Mouse (Mus musculus): ENCODE results near the gene Dnajc3.

- TF ChIP-seq ZC3H11A (IDR thresholded peaks at IDR 0.05; ENCODE audit: borderline replicate concordance, low read depth, low read length) (no peak), MAFK (IDR thresholded peaks at IDR 0.05; ENCODE audit: insufficient read depth, low read depth, low read length) (no peak)
Observed at GRCm38 (mm10) chr14:118987523-118988496, 50.0 kb downstream of the Dnajc3 start.
